Mouse (Mus musculus) brain, embryonic 14.5 days (tissue): ENCODE results near the gene Exog.

ENCODE experiments used
- CTCF ChIP-seq: fragments of 200-500 bp; IDR thresholded peaks from 2 replicates; pipeline ENCODE4 v1.5.1; 2012; ENCODE audit warnings: inconsistent platforms, mild to moderate bottlenecking, moderate library complexity, borderline replicate concordance; ENCODE audit not compliant: insufficient read depth, insufficient read length; ENCODE audit errors: extremely low read depth
- POLR2A ChIP-seq: fragments of 200-500 bp; IDR thresholded peaks from 2 replicates; pipeline ENCODE4 v1.6.1; 2012; ENCODE audit warnings: mild to moderate bottlenecking, inconsistent platforms, borderline replicate concordance; ENCODE audit not compliant: poor library complexity, insufficient read depth, insufficient read length, severe bottlenecking; ENCODE audit errors: extremely low read depth

GRCm38 (mm10) chr9:119504981-119505658 lies 60.4 kb downstream of the Exog start:
- TF ChIP-seq CTCF (no peak), POLR2A (no peak)
